ENCODE assay signal across 8 mouse cellular contexts in genomic region chr5:129008412-129008826, GRCm38 (mm10). TPM values are rescaled to one million over a fixed set of nuclear protein-coding genes. Genes with fewer than 3 reads are reported as not detected.
DNase-seq lines count a peak whose midpoint lies in the region; ATAC-seq and TF ChIP-seq lines count a peak whose summit lies in the region.

TSS of gene Stx2 (minus strand) at chr5:129008574.

- no peak for TF ChIP-seq EP300 in stomach, postnatal 0 days (optimal IDR thresholded peaks at IDR 0.05)

- H3K4me2 ChIP-seq in forebrain, embryonic 14.5 days (ENCODE audit: low read length): peak within 1 kb of the TSS; percentile 80
- H3K4me2 ChIP-seq in liver, embryonic 16.5 days (ENCODE audit: low read depth, low read length): peak within 1 kb of the TSS; percentile 80
- peak within 1 kb of the TSS; percentile 85 for H3K4me2 ChIP-seq in neural tube, embryonic 12.5 days (replicated peaks)
- peak within 1 kb of the TSS; percentile 76 for H3K4me2 ChIP-seq in stomach, postnatal 0 days (replicated peaks; ENCODE audit: low read depth)

- no peaks in the 10 kb centered on the region for H3K27me3 ChIP-seq in forebrain, embryonic 14.5 days (replicated peaks; ENCODE audit: control insufficient read depth, insufficient read depth, low read length)
- H3K27me3 ChIP-seq in liver, embryonic 16.5 days (ENCODE audit: control insufficient read depth, insufficient read depth, low read depth, low read length): no peaks in the 10 kb centered on the region
- no peaks in the 10 kb centered on the region for H3K27me3 ChIP-seq in neural tube, embryonic 12.5 days (replicated peaks)
- no peaks in the 10 kb centered on the region for H3K27me3 ChIP-seq in stomach, postnatal 0 days (ENCODE audit: control insufficient read depth, insufficient read depth, low read length)

- 2% methylated on average over 39 of the region's 39 CpGs for WGBS in forebrain, embryonic 14.5 days
- WGBS in large intestine, adult 2 months: under 1% methylated on average over 39 of the region's 39 CpGs
- under 1% methylated on average over 37 of the region's 39 CpGs for WGBS in liver, embryonic 16.5 days (ENCODE audit: insufficient replicate concordance)
- under 1% methylated on average over 39 of the region's 39 CpGs for WGBS in neural tube, embryonic 12.5 days
- WGBS in stomach, postnatal 0 days: under 1% methylated on average over 37 of the region's 39 CpGs

- peak within 1 kb of the TSS; percentile 44; the same call in 1 of the 2 replicates for H3K27ac ChIP-seq in forebrain, embryonic 14.5 days (ENCODE audit: low read depth, low read length)
- peak within 1 kb of the TSS; percentile 97 for H3K27ac ChIP-seq in liver, embryonic 16.5 days (ENCODE audit: low read length)
- H3K27ac ChIP-seq in neural tube, embryonic 12.5 days: no peak within 1 kb of the TSS; the same call in 1 of the 2 replicates
- peak within 1 kb of the TSS; percentile 63 for H3K27ac ChIP-seq in stomach, postnatal 0 days (replicated peaks)

- H3K9ac ChIP-seq in forebrain, embryonic 14.5 days (ENCODE audit: low read length): peak within 1 kb of the TSS; percentile 82
- H3K9ac ChIP-seq in liver, embryonic 16.5 days (ENCODE audit: low read depth, low read length): peak within 1 kb of the TSS; percentile 98
- H3K9ac ChIP-seq in neural tube, embryonic 12.5 days: peak within 1 kb of the TSS; percentile 78
- peak within 1 kb of the TSS; percentile 73 for H3K9ac ChIP-seq in stomach, postnatal 0 days (ENCODE audit: low read length)

- peak; percentile 92 for ATAC-seq in forebrain, embryonic 14.5 days
- ATAC-seq in liver, embryonic 16.5 days (ENCODE audit: low read depth): peak; percentile 90
- ATAC-seq in neural tube, embryonic 12.5 days (ENCODE audit: low FRiP score, low read depth): peak; percentile 90
- ATAC-seq in stomach, postnatal 0 days (ENCODE audit: low FRiP score, low TSS enrichment): peak; percentile 93

- peak within 1 kb of the TSS; percentile 64 for H3K4me3 ChIP-seq in forebrain, embryonic 14.5 days (ENCODE audit: low read depth, low read length)
- peak within 1 kb of the TSS; percentile 93 for H3K4me3 ChIP-seq in liver, embryonic 16.5 days (ENCODE audit: low read depth, low read length)
- H3K4me3 ChIP-seq in neural tube, embryonic 12.5 days: peak within 1 kb of the TSS; percentile 70
- H3K4me3 ChIP-seq in stomach, postnatal 0 days (ENCODE audit: low read depth, low read length): peak within 1 kb of the TSS; percentile 68

- H3K9me3 ChIP-seq in forebrain, embryonic 14.5 days (replicated peaks; ENCODE audit: control insufficient read depth, low read length): no peaks in the 10 kb centered on the region
- no peaks in the 10 kb centered on the region for H3K9me3 ChIP-seq in liver, embryonic 16.5 days (replicated peaks; ENCODE audit: control insufficient read depth, low read length)
- H3K9me3 ChIP-seq in neural tube, embryonic 12.5 days: no peaks in the 10 kb centered on the region
- H3K9me3 ChIP-seq in stomach, postnatal 0 days (ENCODE audit: control insufficient read depth, low read length): no peaks in the 10 kb centered on the region

- H3K36me3 ChIP-seq in forebrain, embryonic 14.5 days (ENCODE audit: control insufficient read depth, insufficient read depth, low read length): 0 out of 2 replicates have a peak, but pooled peaks cover 4% of the 10 kb centered on the region
- H3K36me3 ChIP-seq in liver, embryonic 16.5 days (ENCODE audit: control insufficient read depth, insufficient read depth): peaks cover 14% of the 10 kb centered on the region
- H3K36me3 ChIP-seq in neural tube, embryonic 12.5 days: no peaks in the 10 kb centered on the region
- H3K36me3 ChIP-seq in stomach, postnatal 0 days (ENCODE audit: control insufficient read depth, insufficient read depth, low read length): 0 out of 2 replicates have a peak, but pooled peaks cover 3% of the 10 kb centered on the region

- no peaks in the 10 kb centered on the region for H3K4me1 ChIP-seq in forebrain, embryonic 14.5 days (ENCODE audit: control insufficient read depth, insufficient read depth, low read length)
- H3K4me1 ChIP-seq in liver, embryonic 16.5 days (ENCODE audit: control insufficient read depth, low read depth, low read length): peaks cover 40% of the 10 kb centered on the region
- peaks cover 7% of the 10 kb centered on the region for H3K4me1 ChIP-seq in neural tube, embryonic 12.5 days
- H3K4me1 ChIP-seq in stomach, postnatal 0 days (replicated peaks; ENCODE audit: control insufficient read depth, insufficient read depth): peaks cover 3% of the 10 kb centered on the region; the same call in 1 of the 2 replicates

- no peak for TF ChIP-seq CTCF in stomach, postnatal 0 days (IDR thresholded peaks at IDR 0.05; ENCODE audit: low read depth)

- intact Hi-C loops in heart, postnatal 10 days (cut with DNase I): loop anchor here (1.0 kb wide), 1 partner anchor 11 kb away; no protein-coding TSS in a partner anchor

- DNase-seq in ES-CJ7 (ENCODE audit: low read depth, low spot score): peak; percentile 88
- DNase-seq in cerebellum, adult 11 months: peak; percentile 91
- DNase-seq in forebrain, embryonic 14.5 days (ENCODE audit: low spot score): peak; percentile 92
- peak; percentile 92 for DNase-seq in heart, postnatal 10 days
- peak; percentile 40 for DNase-seq in large intestine, adult 2 months (ENCODE audit: low read depth, low spot score)
- DNase-seq in stomach, postnatal 0 days (ENCODE audit: low spot score): peak; percentile 89

RNA-seq across cellular contexts. Expression of gene Stx2, which starts in this region (rescaled TPM):
- polyA plus RNA-seq in forebrain, embryonic 14.5 days (2014; fragmentation: Nextera tagmentation; extraction: Ambion mirVana): 13.9 and 16.9 TPM in 2 replicates
- total RNA-seq in heart, postnatal 10 days (2021): 10 to 100 TPM; 20.0 to 23.2 TPM
- 8.9 TPM in 2 replicates for polyA plus RNA-seq in large intestine, adult 2 months (2012; rRNA removed)
- 55.8 and 59.4 TPM in 2 replicates for polyA plus RNA-seq in liver, embryonic 16.5 days (2015; fragmentation: Nextera tagmentation; extraction: Ambion mirVana)
- polyA plus RNA-seq in neural tube, embryonic 12.5 days (2016; fragmentation: Nextera tagmentation; extraction: Ambion mirVana): 29.9 and 37.0 TPM in 2 replicates
- polyA plus RNA-seq in stomach, postnatal 0 days (2015; fragmentation: Nextera tagmentation; extraction: Ambion mirVana): 10.4 and 10.9 TPM in 2 replicates

Comparison
In these comparisons a context has a peak if more than half of its experiments do, and no peak if none do; other contexts are left out.
1. DNase-seq: peak in every context shown above with its lines; median percentile 92 in forebrain, embryonic 14.5 days; 92 in heart, postnatal 10 days; 91 in cerebellum, adult 11 months; 89 in stomach, postnatal 0 days; 88 in ES-CJ7; 40 in large intestine, adult 2 months.